Mouse (Mus musculus) right cerebral cortex, postnatal 10 days (tissue): ENCODE results near the gene Lsm11.

Source experiments
- DNase-seq, 2 experiments: peaks; one replicate each; pipeline ENCODE4 v3.0.0; 2021; ENCODE audit warnings: low spot score in 2 of 2

Gene Lsm11

DNA sequence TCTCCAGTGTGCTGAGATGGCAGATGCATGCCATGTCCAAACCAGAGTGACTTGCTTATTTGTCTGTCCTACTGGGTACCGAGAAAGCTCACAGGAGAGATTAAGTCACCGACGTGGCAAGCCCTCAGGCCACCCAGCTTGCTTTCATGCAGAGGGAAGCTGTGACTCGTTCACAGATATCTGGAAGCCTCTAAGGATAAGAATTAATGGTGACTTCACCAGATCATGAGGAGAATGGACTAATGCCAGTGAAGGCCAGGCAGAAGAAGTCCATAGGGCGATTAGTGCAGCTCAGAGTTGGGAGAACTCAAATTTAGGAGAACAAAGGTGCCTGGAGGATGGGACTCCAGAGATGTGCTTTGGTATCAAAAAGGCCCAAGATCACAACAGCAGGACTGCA lies 17.3 kb downstream of the Lsm11 start:
- no peak for DNase-seq

DNA sequence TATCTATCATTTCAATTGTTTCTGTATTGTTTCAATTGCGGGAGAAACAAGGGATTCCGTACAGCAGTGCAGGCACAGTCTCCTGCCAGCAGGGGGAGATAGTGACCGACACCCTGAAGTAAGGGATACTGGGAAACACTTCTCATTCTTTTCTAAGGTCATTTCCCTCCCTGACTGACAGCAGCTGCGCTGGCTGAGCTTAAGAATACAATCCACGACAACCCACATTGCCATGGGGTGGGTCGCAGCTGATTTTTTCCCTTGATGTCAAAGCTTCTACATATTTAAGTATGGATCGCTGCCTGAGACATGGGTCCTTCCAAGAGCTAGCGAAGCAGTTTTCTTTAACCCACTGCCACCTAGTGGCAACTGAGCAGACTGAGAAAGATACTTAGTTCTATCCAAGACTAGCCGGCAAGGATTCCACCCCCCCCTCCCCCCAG lies 18.1 kb downstream of the Lsm11 start:
- peak; percentile 81 to 84 for DNase-seq

DNA sequence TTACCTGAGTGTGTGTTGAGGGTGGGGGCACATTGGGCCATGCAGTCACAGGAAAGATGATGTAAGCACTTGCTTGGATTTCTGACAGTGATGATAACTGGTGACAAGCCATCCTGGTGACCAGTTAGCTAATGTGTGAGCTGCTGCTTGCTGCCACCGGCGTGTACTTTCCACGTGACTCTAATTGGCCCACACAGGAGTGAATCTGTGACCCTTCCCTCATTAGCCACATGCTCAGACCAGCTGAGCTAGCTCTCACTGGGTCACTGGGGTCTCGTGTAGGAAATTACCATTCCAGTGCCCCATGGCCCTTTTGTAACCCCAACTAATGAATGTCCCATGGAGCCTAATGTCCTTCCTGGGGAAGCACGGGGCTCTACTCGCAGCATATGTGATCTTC lies 19.3 kb downstream of the Lsm11 start:
- DNase-seq, result no peak

DNA sequence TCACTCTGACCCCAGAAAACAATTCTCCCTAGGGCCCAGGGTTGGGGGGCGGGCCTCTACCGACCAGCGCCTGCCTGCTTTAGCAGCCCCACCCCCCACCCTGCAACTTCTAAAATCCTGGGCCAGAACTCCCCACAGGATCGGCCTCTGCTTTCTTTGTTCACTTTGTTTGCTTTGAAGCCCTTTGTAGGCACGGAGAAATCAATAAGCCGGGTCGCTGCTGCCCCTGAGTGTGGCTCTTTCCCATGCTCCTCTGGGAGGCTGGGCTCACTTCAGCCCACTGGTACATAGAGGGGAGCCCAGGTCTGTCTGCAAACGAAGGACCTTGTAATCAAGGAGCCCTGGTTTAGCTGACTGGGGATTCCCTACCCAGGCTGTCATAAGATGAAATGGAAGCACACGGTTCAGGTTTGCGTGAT lies 23.2 kb downstream of the Lsm11 start:
- DNase-seq, result no peak

DNA sequence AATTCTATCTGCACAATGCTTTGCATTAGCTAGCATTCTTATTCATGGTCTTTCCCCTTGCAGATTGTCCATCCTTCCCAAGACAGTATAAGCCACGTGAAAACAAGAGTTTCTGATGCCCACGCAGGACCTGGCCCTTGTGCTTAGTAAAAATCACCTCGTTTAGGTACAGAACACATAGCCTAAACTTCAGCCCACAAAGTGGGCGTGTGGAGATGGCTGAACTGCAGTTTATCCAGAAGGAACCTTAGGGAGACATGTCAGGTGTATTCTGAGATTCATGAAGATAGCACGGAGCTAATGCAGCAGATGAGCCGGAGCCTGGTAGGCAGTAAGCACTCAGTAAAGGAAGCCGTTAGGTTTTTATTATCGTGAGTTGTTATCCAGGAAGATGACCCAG lies 23.7 kb downstream of the Lsm11 start:
- DNase-seq, result no peak

DNA sequence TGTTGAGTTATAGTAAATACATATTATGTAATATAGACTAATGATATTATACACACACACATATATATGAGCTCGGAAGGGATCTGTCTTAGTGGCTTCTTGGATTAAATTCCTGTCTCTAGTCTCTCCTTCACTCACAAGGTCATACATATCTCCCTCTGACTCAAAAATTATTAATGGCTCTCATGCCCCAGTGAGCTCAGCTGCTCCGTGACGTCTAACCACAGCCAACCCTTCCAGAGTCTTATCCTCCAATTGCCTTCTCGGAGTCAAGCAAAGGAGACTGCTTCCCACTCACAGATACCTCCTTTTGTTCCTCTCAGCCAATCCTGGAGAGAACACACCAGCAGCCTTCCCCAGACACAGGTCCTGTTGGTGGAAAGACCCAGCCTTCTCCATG lies 25.9 kb downstream of the Lsm11 start:
- no peak for DNase-seq

DNA sequence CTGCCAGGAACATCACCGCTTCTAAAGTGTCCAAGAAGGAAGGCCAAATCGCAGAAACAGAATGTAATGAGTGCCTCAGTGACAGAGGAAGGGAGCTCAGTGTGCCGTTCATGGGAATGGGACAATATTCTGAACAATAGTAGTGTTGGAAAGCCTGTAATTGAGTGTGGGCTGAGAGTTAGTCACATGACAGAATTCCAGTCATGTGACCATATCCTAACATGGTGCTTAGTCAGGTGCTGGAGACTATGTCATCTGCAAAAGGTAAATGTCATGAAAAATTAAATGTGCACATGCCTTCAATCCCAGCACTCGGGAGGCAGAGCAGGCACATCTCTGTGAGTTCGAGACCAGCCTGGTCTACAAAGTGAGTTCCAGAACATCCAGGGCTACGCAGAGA lies 26.7 kb downstream of the Lsm11 start:
- DNase-seq, result no peak

DNA sequence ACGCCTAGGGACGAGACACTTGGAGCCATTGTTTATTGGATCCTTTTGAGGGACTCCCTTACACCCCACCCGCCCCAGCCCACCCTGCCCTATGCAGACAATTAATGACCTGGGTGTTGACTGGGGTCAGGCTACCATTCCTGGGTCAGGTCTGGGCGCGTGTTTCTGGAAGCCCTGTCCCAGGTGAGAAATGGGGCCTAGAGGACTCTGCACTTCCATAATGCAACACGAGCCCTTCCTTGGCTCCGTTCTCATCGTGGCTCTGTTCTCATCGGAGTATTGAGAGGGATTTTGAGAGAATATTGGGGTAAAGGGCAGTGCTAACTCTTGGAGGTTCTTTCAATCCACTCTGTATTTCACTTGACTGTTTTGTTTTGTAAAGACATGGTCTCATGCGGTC lies 28.5 kb downstream of the Lsm11 start:
- no peak for DNase-seq

DNA sequence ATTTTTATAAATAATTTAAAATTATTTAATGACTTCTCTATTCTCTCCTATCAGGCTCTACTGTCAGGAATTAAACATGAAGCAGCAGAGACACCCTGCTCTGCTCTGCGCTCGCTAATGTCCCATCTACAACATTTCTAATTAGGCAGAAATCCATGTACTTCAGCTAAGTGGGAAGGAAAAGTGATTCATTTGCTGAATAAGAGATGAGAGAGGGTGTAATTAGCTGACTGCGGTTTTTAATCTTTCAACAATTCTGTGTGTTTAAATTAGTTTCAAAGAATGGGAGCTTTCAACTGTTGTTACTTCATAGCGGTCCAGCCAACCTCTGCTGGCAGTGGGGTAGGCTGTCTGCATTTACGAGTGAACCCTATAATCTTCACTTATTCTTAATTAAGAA lies 34.0 kb downstream of the Lsm11 start:
- no peak for DNase-seq

DNA sequence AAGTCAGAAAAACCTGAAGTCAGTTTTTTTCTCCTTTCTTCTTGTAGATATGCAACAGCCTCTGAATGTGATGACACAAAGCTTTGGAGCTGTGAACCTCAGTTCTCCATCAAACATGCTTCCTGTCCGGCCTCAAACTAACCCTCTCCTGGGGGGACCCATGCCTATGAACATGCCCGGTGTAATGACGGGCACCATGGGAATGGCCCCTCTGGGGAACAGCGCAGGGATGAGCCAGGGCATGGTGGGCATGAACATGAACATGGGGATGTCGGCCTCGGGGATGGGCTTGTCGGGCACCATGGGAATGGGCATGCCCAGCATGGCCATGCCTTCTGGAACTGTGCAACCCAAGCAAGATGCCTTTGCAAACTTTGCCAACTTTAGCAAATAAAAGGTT lies 35.8 kb downstream of the Lsm11 start:
- DNase-seq, result no peak

DNA sequence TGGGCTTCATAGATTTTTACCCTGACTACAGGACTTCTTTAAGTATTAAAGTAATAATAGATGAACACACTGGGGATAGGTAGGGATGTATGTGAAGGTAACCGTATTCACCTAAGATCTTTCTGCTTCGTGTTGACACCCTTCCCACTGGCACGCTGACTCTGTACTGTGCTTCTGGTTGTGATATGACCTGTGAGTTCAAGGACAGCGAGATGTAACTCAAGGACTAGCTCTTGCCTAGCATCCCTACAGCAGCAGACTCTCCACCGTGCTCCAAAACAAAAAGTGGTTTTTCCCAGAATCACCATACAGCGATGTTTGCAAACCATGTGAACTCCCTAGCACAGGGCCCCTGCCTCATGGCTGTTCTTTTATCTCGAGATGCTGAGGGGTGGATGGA lies 36.7 kb downstream of the Lsm11 start:
- no peak for DNase-seq

DNA sequence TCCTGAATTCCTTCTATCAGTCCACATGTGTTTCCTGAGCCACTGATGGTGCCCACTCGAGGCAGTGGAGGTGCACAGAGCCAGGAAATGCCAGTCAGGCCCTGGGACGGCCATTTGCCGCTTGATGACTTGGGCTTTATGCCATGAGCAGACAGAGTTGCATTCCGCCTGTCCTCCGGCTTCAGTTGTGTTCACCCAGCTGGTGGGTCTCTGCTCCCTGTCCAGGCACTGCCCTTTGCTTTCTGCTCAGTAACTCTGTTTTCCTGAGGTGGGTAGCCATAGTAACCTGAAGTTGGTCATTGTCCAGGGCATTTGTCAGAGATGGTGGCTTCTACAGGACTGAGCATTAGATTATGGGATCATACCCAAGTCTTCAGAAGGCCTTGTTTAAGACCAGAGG lies 37.4 kb downstream of the Lsm11 start:
- no peak for DNase-seq

DNA sequence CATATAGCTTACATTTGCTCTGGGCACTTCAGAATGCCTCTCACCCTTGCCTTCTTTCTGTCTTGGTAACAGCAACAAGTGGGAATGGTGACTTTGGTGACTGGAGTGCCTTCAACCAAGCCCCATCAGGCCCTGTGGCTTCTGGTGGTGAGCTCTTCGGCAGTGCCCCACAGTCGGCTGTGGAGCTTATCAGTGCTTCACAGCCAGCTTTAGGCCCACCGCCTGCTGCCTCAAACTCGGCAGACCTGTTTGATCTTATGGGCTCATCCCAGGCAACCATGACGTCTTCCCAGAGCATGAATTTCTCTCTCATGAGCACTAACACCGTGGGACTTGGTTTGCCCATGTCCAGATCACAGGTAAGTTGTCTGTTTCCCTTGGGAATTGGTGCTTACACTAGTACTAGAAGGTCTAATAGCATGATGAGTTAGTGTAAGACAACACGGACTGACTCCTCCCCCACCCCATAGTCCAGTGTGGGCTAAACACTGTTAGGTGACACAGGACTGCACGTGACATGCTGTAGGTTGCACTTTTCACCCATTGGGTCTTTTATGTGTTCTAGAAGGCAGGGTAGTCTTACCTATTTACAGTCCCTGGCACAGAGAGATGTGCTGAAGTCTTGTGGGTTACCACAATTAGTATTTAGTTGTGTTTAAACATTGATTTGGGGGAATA lies 38.5 kb downstream of the Lsm11 start:
- DNase-seq, result no peak

DNA sequence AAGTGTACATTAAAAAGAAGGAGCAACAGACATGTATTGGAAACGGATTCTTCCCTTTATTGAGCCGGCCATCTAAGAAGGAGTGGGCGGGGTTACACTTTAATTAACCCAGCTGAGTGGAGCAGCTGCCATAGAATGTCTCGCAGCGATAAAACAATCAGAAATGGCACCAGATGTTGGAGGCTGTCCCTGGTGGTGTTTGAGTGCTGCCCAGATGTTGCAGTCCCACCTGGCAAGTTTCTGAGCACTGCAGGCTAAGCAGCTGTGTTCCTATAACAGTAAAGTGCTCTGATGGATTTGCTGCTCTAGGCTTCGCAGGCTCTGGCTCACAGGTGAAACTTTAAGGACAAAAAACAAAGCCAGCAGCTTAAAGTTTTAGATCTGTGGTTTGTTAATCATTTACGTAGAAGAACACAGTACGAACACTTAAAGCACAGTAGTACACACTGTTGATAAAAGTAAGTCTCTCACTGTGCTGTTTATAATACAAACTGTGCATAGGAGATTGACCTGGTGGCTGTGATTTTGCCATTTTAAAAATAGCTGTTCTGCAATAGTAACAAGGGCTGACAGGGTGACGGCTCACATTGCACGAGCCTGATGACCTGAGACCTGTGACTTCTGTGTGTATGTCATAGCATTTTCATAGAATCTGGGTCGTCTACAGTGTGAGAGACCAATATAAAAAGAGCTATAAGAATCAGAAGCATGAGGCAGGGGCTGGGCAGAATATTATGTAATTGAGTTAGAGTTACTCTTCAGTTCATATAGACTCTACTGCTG lies 44.3 kb downstream of the Lsm11 start:
- DNase-seq, result no peak

DNA sequence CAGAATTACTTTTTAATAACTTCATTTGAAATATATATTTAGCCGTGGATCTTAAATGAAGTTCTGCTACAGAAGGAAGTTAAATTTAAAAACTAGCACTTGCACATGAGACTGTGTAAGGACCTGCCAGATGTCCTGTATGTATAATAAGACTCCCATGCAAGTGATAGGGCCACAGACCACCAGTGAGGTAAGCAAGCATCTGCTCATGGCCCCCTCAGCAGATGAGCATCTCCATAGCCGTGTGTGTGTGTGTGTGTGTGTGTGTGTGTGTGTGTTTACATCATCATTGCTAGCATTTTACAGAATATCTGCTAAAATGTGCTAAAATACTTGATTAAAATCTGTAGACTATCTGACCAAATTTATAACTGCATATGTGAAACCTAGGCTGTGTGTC lies 47.3 kb downstream of the Lsm11 start:
- DNase-seq, result peak; percentile 44 to 67

DNA sequence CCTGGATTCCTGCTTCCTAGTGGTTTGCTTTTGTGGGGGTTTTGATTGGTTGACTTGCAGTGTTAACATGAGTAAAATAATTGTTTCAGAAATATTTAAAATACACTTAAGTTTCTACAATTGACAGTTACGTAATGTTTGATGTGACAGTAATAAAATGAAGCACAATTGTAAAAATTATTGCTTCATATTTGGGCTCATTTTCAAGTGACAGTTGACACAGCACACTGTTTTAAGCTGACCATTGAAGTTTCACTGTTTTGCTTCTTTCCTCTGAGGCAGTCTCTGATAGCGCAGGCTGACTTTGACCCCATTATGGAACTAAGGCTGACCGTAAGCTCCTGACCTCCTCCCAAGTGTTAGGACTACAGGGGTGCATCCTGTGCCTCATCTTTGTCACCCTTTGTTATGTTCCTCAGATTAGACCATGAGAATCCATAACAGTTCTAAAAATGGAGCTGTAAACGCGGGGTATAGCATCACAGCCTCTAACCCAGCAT lies 51.8 kb downstream of the Lsm11 start:
- no peak for DNase-seq

DNA sequence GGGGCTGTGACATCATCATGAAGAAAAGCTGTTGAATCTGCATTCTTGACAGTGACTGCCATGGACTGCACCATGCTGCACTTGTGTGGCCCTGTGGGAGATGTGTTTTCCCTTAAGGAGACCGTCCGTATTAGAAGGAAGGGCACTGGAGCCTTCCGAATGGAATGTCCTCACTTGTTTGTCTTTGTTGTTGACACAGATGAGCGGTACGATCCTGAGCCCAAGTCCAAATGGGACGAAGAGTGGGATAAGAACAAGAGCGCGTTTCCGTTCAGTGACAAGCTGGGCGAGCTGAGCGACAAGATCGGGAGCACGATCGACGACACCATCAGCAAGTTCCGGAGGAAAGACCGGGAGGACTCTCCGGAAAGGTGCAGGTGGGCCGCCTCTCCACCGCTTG lies 54.3 kb downstream of the Lsm11 start:
- DNase-seq, result no peak

DNA sequence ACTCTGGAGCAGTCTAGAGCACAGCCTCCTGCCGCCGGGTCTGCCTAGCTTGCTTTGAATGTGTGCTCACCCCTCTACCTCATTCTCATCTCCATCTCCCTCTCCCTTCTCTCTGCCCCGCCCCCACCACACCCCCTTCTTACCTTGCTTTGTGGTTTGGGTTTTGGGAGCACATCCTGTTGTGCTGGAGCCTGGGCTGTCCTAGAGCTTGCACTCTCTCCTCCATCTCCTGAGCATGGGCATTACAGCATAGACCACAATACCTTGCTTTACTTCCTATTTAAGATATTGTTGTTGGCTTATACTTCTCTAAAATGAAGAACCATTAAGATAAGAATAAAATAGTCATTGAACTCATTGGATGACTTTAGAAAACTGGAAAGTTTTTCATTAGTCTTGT lies 54.8 kb downstream of the Lsm11 start:
- DNase-seq, result no peak

DNA sequence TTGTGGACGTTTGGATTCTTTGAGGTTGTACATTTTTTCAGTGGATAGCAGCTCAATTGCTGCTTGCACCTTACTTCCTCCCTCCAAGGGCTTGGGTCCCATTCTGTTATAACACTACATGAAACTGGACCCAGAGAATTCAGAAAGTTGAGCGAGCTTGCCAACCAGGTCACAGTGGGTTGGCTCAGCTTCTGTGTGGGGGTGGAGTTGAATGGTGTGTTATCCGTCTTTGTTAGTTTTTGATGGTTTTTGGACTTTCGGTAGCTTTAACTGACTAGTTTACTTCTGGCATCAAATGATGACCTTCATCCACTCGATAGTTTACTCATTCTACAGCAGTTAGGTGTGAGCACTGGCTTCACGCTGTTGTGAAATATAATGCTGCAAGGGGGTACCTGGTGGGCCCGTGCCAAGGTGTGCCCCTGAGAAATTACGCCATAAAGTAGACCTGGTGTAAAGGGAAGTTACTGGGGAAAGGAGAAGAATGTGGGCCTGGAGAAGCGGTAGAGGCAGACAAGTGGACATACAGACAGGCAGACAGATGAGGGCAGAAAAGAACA lies 56.2 kb downstream of the Lsm11 start:
- no peak for DNase-seq

DNA sequence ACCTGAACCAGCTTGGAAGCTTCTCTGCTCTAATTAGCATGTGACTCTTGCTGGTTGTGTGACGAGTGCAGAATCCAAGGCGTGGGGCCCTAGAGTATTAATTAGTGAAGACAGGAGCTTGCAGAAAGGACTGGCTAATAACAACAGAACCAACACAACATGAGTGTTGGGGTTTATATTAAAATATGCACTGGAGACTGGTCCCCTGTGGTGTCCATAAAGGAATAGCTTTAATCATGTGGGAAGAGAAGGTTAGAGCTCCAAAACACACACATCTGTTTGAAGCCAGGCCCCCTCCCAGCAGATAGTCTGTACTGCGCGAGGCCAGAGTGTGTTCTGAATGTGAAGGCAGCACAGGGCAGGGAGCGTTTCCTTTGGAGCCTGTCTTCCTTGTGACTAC lies 58.1 kb downstream of the Lsm11 start:
- no peak for DNase-seq

DNA sequence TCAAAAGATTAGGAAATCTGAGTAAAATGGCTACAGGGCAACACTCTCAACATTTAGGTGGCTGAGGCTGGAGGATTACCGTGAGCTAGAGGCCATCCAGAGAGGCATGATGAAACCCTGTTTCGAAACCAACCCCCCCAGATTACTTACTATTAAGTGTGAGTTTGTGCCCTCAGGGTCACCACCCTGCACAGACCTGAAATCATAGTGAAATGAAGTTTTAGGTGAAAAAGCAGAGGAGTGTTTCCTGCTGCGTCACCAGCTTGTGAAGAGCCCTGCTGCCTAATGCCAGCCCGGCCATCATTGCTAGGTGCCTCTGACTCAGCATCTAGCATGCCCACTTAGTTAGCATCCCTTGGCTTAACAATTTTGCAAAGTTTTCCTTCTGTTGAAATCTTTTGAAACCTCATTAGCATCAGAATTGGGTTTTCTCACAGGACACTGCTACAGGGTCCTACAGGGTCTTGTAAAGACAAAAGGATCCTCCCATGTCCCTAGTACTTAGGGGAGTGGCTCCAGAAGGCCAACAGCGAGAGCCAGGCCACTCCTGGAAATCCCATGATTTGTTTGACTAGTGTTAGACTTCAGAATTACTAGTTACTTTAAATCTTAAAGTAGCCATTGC lies 59.0 kb downstream of the Lsm11 start:
- DNase-seq, result no peak

DNA sequence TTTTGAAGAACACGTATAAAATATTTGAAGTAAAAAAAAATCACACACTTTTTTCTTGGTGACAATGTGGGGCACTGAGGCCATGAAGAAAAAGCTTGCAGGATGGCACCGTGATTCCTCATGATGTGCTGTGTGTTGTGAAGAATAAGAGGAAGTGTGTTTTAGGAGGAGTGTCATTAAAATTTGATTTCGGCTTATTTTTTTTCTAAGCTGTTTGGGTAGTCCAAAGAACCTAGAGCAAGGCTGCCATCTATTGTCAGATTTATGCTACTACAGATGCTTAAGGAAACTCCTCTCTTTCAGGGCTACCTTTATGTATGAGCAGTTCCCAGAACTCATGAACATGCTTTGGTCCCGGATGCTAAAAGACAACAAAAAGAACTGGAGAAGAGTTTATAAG lies 60.7 kb downstream of the Lsm11 start:
- DNase-seq, result no peak
